Mouse (Mus musculus): ENCODE results near the gene Spast. TPM values are rescaled to one million over a fixed set of nuclear protein-coding genes. Genes with fewer than 3 reads are reported as not detected.
A peak's percentile ranks its signal among the peaks of the same experiment; 100 is the strongest.

Gene Spast
- total RNA-seq, 2 experiments from 2014 or later, result 59.2 to 60.5 TPM

DNA sequence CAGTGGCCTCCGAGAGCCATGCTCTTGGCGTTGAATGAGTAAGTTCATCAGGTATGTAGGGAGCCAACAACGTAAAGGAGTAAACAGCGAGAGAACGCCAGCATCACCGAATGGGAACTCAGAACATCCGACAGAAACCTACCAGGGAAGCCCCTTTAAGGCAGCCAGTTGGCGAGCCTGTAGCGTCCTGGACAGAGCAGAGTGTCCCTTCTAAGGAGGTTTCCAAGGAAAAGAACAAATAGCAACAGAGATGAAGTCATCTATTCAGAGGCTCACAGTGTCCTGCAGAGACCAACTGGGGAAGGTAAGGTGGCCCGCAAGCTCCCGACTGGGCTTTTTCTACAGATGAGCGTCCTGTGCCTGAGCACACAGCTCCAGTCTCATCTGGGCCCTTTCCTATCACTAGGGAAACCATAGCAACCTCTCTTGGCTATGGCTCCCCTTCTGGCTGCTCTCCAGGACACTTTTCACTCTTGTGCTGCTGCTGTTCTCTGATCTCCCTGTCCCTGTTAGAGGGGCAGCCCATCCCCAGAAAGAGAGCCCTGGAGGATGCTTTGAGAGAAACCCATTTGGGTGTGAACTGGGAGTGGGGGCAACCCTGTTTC is 85.7 kb downstream of the Spast start:
- peak; percentile 30 to 43 for DNase-seq

DNA sequence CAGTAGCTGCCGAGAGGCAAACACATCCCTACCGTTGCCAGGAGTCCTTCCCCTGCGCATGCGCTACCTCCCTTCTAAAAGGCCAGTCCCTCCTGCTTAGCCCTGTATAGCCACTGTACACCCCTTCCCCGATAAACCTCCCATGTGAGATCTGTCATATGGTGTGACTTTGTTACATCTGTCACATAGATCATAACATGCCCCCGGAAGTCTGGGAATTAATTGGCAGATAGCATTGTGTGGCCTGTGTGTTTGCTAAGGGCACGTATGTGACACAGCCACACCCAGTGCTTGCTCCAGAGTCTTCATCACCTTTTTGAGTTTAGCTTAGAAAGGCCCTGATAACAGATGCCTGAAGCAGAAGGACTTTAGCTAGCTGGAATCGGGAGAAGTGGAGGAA is 91.3 kb downstream of the Spast start:
- no peak for DNase-seq

DNA sequence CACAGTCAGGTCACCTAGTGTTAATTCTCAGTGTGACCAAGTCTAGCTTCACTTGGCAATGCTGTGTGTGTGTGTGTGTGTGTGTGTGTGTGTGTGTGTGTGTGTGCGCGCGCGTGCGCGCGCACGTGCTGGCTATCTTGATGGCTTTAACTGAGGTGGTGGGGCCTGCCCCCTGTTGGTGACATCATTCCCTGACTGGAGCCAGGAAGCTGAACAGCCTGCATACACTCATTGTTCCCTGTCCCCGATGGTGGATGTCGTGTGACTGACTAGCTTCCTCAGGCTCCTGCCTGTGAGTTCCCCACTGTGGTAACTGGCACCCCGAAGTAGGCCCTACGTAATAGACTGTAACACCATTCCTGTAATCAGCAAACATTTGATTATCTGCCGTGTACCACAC is 92.7 kb downstream of the Spast start:
- DNase-seq, result no peak

DNA sequence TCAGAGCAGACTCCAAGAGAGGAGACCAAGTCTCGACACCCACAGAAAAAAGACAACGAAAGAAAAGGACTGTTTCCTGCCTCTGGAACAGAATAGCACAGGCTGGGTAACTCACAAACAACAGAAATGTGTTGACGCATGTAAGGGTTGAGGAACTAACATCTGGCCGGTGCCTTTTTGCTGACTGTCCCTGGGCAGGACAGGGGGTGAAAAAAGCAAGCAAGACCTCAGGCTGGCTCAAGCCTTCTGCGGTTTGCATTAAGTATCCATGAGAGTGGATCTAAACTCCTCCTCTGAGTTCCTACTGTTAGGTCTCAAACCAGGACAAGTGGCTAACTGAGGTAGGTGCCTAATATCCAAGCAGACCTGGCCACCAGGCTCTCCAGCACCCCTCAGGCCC is 93.8 kb downstream of the Spast start:
- DNase-seq, result no peak

DNA sequence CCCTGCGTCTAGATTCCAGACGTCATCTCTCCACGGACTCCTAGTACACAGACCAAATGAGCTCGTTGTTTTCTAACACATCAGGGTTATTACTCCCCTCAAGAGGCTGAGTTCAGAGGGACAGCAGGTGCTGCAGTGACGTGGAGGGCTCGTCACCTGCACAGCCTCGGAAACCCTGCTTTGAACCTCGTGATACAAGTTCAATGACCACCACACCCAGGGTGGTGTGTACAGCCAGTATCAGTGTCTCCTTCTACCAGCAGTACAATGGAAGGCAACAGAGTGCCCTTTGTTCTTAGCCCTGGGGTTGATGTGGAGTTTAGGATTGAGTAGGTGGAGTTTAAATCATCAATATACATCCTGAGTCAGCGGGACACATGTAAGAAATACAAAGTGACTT is 99.0 kb downstream of the Spast start:
- no peak for DNase-seq

DNA sequence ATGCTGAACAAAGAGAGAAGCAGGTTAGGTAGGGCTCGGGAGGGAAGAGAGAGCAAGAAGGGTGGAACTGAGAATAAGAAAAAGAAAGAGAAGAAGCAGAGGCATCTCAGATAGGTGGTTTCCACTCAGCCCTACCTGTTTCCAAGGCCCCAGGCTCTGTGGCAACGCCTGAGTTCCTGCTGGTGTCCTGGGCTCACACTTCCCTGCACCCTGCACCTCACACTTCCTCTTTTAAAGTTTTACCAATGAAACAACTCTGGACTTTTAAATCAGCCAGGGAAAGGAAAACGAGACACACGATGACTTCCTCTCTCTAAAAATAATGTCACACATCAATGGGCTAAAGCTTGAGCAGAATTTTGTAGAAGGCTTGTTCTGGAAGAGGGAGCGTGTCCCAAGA is 101.7 kb downstream of the Spast start:
- no peak for DNase-seq

Other genes starting within 250 kb of the Spast start
- 10 to 100 TPM; 50.0 to 50.2 TPM for gene Memo1, start 43.5 kb upstream of the Spast start, total RNA-seq (2021)
- gene Dpy30, start 15.0 kb upstream of the Spast start, total RNA-seq (2021), result 10 to 100 TPM; 50.9 to 54.4 TPM
- 10 to 100 TPM; 17.0 to 19.0 TPM for gene Slc30a6, start 56.6 kb downstream of the Spast start, total RNA-seq (2021)
- gene Nlrc4, start 120.2 kb downstream of the Spast start, total RNA-seq (2021), result under 1 TPM; 0.10 TPM
- gene Yipf4, start 150.5 kb downstream of the Spast start, total RNA-seq (2021), result 10 to 100 TPM; 80.0 to 96.8 TPM
- gene Birc6, start 189.3 kb downstream of the Spast start, total RNA-seq (2021), result 100 to 1,000 TPM; 116 to 131 TPM

Data from layer of hippocampus, postnatal 36 days (tissue).